Mouse (Mus musculus): Measurements from ENCODE around the gene Celf5. TPM values are rescaled to one million over a fixed set of nuclear protein-coding genes. Genes with fewer than 3 reads are reported as not detected.
A peak's percentile ranks its signal among the peaks of the same experiment; 100 is the strongest.
"Not testable (repeated sequence)": the region's sequence is repeated elsewhere in the genome, so short reads cannot be mapped to it uniquely, and the experiment has no call there.

Gene Celf5
- polyA plus RNA-seq, 1 experiment from 2014 or later = 79.4 TPM

- WGBS = 63% methylated on average over 12 of the region's 12 CpGs
- Histone ChIP-seq H3K4me3 (replicated peaks) (no peak overlapping the region), H3K9ac (replicated peaks) (no peak overlapping the region), H3K27ac (no peak overlapping the region), H3K4me1 (replicated peaks) (no peaks in the 10 kb centered on the region; the same call in 1 of the 2 replicates), H3K4me2 (replicated peaks) (no peak overlapping the region), H3K9me3 (no peaks in the 10 kb centered on the region), H3K27me3 (peaks cover 86% of the 10 kb centered on the region), H3K36me3 (peaks cover 4% of the 10 kb centered on the region)
- no peak for ATAC-seq
These were observed 25.4 kb downstream of the Celf5 start for GRCm38 (mm10) chr10:81456983-81457563.

- Histone ChIP-seq H3K4me2 (replicated peaks) (no peak within 1 kb of the TSS), H3K4me3 (replicated peaks) (no peak within 1 kb of the TSS), H3K9me3 (no peaks in the 10 kb centered on the region), H3K27me3 (peaks cover 86% of the 10 kb centered on the region), H3K36me3 (no peaks in the 10 kb centered on the region), H3K9ac (replicated peaks) (no peak within 1 kb of the TSS), H3K27ac (no peak within 1 kb of the TSS), H3K4me1 (replicated peaks) (no peaks in the 10 kb centered on the region; the same call in 1 of the 2 replicates)
- WGBS = 67% methylated on average over 28 of the region's 28 CpGs
- no peak for ATAC-seq
These were observed 27.2 kb downstream of the Celf5 start, which contains the start of gene Nfic for GRCm38 (mm10) chr10:81455181-81455895. Nfic (minus strand) TSS chr10:81455635.

GRCm38 (mm10) chr10:81454106-81454505, 28.4 kb downstream of the Celf5 start:
- Histone ChIP-seq H3K4me3 (replicated peaks) (no peak overlapping the region), H3K27ac (no peak overlapping the region), H3K36me3 (no peaks in the 10 kb centered on the region), H3K9me3 (no peaks in the 10 kb centered on the region), H3K4me1 (replicated peaks) (no peaks in the 10 kb centered on the region), H3K9ac (replicated peaks) (no peak overlapping the region), H3K27me3 (peaks cover 76% of the 10 kb centered on the region), H3K4me2 (replicated peaks) (no peak overlapping the region)
- ATAC-seq = no peak
- 83% methylated on average over 2 of the region's 2 CpGs for WGBS

- Histone ChIP-seq H3K4me1 (replicated peaks) (no peaks in the 10 kb centered on the region), H3K9me3 (no peaks in the 10 kb centered on the region), H3K27me3 (peaks cover 74% of the 10 kb centered on the region), H3K27ac (no peak overlapping the region), H3K36me3 (no peaks in the 10 kb centered on the region), H3K4me2 (replicated peaks) (no peak overlapping the region), H3K4me3 (replicated peaks) (no peak overlapping the region), H3K9ac (replicated peaks) (no peak overlapping the region; the same call in 1 of the 2 replicates)
- no peak for ATAC-seq
- WGBS = 5% methylated on average over 14 of the region's 14 CpGs
These were observed 29.6 kb downstream of the Celf5 start for GRCm38 (mm10) chr10:81452947-81453288.

GRCm38 (mm10) chr10:81452237-81452946, 30.1 kb downstream of the Celf5 start:
- H3K27me3 ChIP-seq = peaks cover 69% of the 10 kb centered on the region
- H3K4me1 ChIP-seq (replicated peaks) = no peaks in the 10 kb centered on the region
- peak overlapping the region; percentile 36; the same call in 1 of the 2 replicates for H3K9ac ChIP-seq (replicated peaks)
- H3K4me2 ChIP-seq (replicated peaks) = no peak overlapping the region
- no peak for ATAC-seq
- H3K4me3 ChIP-seq (replicated peaks) = no peak overlapping the region; the same call in 1 of the 2 replicates
- WGBS = 9% methylated on average over 36 of the region's 36 CpGs
- H3K36me3 ChIP-seq = no peaks in the 10 kb centered on the region
- no peak overlapping the region for H3K27ac ChIP-seq
- no peaks in the 10 kb centered on the region for H3K9me3 ChIP-seq

GRCm38 (mm10) chr10:81451365-81451745, 31.2 kb downstream of the Celf5 start:
- Histone ChIP-seq H3K9ac (replicated peaks) (peak overlapping the region; percentile 14; the same call in 1 of the 2 replicates), H3K36me3 (no peaks in the 10 kb centered on the region), H3K9me3 (no peaks in the 10 kb centered on the region), H3K4me3 (replicated peaks) (no peak overlapping the region), H3K4me1 (replicated peaks) (no peaks in the 10 kb centered on the region), H3K27me3 (peaks cover 60% of the 10 kb centered on the region), H3K27ac (no peak overlapping the region), H3K4me2 (replicated peaks) (no peak overlapping the region)
- WGBS = 78% methylated on average over 6 of the region's 6 CpGs
- ATAC-seq = no peak

GRCm38 (mm10) chr10:81450641-81451364, 31.7 kb downstream of the Celf5 start:
- Histone ChIP-seq H3K4me3 (replicated peaks) (no peak overlapping the region), H3K36me3 (no peaks in the 10 kb centered on the region), H3K4me2 (replicated peaks) (no peak overlapping the region), H3K27me3 (peaks cover 56% of the 10 kb centered on the region), H3K9ac (replicated peaks) (peak overlapping the region; percentile 14; the same call in 1 of the 2 replicates), H3K4me1 (replicated peaks) (no peaks in the 10 kb centered on the region), H3K27ac (no peak overlapping the region), H3K9me3 (no peaks in the 10 kb centered on the region)
- 67% methylated on average over 9 of the region's 9 CpGs for WGBS
- no peak for ATAC-seq

- no peak overlapping the region for H3K27ac ChIP-seq
- no peak overlapping the region for H3K4me3 ChIP-seq (replicated peaks)
- no peaks in the 10 kb centered on the region for H3K36me3 ChIP-seq
- 4% methylated on average over 7 of the region's 7 CpGs for WGBS
- H3K4me1 ChIP-seq (replicated peaks) = no peaks in the 10 kb centered on the region
- H3K9me3 ChIP-seq = no peaks in the 10 kb centered on the region
- H3K27me3 ChIP-seq = peaks cover 49% of the 10 kb centered on the region
- ATAC-seq = peak; percentile 82
- no peak overlapping the region for H3K9ac ChIP-seq (replicated peaks)
- H3K4me2 ChIP-seq (replicated peaks) = no peak overlapping the region
These were observed 32.4 kb downstream of the Celf5 start for GRCm38 (mm10) chr10:81450140-81450539.

- H3K9ac ChIP-seq (replicated peaks); H3K4me3 ChIP-seq (replicated peaks); ATAC-seq; H3K4me1 ChIP-seq (replicated peaks); H3K4me2 ChIP-seq (replicated peaks); H3K36me3 ChIP-seq; H3K9me3 ChIP-seq; H3K27ac ChIP-seq: not testable (repeated sequence)
- H3K27me3 ChIP-seq = peaks cover 13% of the 10 kb centered on the region
- 47% methylated on average over 2 of the region's 2 CpGs for WGBS
These were observed 37.0 kb downstream of the Celf5 start for GRCm38 (mm10) chr10:81445516-81445915.

- Histone ChIP-seq H3K4me2 (replicated peaks) (no peak overlapping the region), H3K36me3 (no peaks in the 10 kb centered on the region), H3K9ac (replicated peaks) (no peak overlapping the region), H3K4me1 (replicated peaks) (no peaks in the 10 kb centered on the region), H3K27ac (no peak overlapping the region), H3K9me3 (no peaks in the 10 kb centered on the region), H3K4me3 (replicated peaks) (no peak overlapping the region), H3K27me3 (peaks cover 14% of the 10 kb centered on the region; the same call in 1 of the 2 replicates)
- ATAC-seq = no peak
These were observed 41.5 kb downstream of the Celf5 start for GRCm38 (mm10) chr10:81441019-81441418.

- ATAC-seq = no peak
- H3K36me3 ChIP-seq = no peaks in the 10 kb centered on the region
- 73% methylated on average over 3 of the region's 3 CpGs for WGBS
- peaks cover 20% of the 10 kb centered on the region for H3K4me1 ChIP-seq (replicated peaks)
- H3K4me3 ChIP-seq (replicated peaks) = no peak overlapping the region
- H3K9me3 ChIP-seq = no peaks in the 10 kb centered on the region
- no peak overlapping the region for H3K27ac ChIP-seq
- H3K4me2 ChIP-seq (replicated peaks) = no peak overlapping the region
- peak overlapping the region; percentile 30; the same call in 1 of the 2 replicates for H3K9ac ChIP-seq (replicated peaks)
- H3K27me3 ChIP-seq = 0 out of 2 replicates have a peak, but pooled peaks cover 3% of the 10 kb centered on the region
These were observed 47.1 kb downstream of the Celf5 start for GRCm38 (mm10) chr10:81435436-81435835.

Measured in midbrain, embryonic 13.5 days (tissue).